Mouse (Mus musculus): ENCODE data around the gene Adgrd1. TPM values are rescaled to one million over a fixed set of nuclear protein-coding genes. Genes with fewer than 3 reads are reported as not detected.

Gene Adgrd1
- total and polyA plus RNA-seq, 2 experiments from 2014 or later, result 0.22 to 1.0 TPM

DNA sequence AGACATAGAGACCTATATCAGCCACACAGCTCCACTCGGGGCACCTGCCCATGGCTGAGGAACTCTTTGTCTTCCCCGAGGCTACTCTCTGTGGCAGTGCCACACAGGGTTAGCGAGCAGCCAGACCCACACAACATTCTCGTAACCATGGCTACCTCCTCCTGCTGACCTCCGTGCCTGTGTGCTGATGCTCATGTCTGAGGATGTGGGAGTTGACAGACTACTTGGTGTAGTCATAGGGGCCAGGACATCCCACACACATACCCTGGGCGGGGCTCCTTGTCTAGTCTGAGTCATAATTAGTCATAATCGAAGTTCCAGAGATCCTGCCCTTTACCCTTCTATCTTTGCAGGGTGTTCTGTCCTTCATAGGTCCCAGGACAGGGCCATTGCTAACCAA lies 93.5 kb downstream of the Adgrd1 start:
- Histone ChIP-seq H3K4me2 (ENCODE audit: low read depth) (no peak overlapping the region), H3K36me3 (ENCODE audit: insufficient read depth) (no peaks in the 10 kb centered on the region), H3K4me3 (ENCODE audit: low read depth, low read length) (no peak overlapping the region), H3K9ac (no peak overlapping the region), H3K27me3 (ENCODE audit: insufficient read depth, low read length) (no peaks in the 10 kb centered on the region), H3K9me3 (ENCODE audit: low read length) (no peaks in the 10 kb centered on the region), H3K4me1 (ENCODE audit: insufficient read depth) (no peaks in the 10 kb centered on the region), H3K27ac (ENCODE audit: low read depth, low read length) (no peak overlapping the region)
- 62% methylated on average over 7 of the region's 7 CpGs for WGBS
- no peak for TF ChIP-seq CTCF (IDR thresholded peaks at IDR 0.05; ENCODE audit: low read depth)
- ATAC-seq (no peak), DNase-seq (no peak)

DNA sequence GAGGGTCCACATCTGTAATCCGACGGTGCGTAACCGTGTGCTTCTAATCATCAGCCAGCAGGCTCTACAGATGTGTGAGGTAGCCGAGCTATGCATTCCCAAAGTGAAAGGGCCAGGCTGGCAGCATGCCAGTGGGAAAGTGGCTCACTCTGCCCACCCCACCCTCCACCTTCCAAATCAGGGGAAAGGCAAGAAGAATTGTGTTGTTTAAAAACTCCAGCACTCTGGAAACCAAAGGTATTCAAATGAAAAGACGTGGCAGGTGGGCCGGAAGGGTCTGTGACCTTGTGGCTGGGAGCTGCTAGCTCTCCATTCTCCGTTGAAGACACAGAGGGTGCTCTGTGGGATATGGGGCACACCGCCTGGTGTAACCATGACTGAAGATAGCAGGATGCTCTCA lies 100.0 kb downstream of the Adgrd1 start:
- Histone ChIP-seq H3K4me2 (ENCODE audit: low read depth) (no peak overlapping the region), H3K27ac (ENCODE audit: low read depth, low read length) (no peak overlapping the region), H3K9me3 (ENCODE audit: low read length) (no peaks in the 10 kb centered on the region), H3K4me3 (ENCODE audit: low read depth, low read length) (no peak overlapping the region), H3K36me3 (ENCODE audit: insufficient read depth) (no peaks in the 10 kb centered on the region), H3K27me3 (ENCODE audit: insufficient read depth, low read length) (no peaks in the 10 kb centered on the region), H3K9ac (no peak overlapping the region), H3K4me1 (ENCODE audit: insufficient read depth) (no peaks in the 10 kb centered on the region)
- 34% methylated on average over 9 of the region's 9 CpGs for WGBS
- no peak for TF ChIP-seq CTCF (IDR thresholded peaks at IDR 0.05; ENCODE audit: low read depth)
- DNase-seq (no peak), ATAC-seq (no peak)

DNA sequence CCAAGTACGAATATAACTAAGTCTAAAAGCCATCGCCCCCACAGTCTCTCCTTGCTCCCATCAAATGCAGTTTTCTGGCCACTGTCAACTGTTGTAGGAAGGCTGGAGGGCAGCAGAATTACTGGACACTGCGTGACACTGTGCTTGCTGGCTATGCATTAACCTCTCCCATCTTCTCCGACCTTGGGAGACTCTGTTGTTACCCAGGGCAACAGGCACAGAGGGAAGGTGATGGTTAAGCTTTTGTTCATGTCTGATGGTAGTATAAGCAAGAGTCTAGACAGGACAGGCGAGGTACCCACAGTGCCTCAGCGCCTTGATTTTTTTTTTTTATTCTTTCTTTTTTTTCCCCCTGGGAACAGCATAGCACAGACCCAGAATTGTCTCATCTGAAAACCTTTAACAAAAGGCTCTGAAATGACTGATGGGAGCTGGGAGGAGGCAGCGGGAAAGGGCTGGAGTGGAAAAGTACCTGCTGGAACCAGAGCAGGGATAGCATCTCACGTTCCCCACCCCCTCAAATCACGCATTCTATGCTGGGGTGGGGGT lies 100.5 kb downstream of the Adgrd1 start:
- Histone ChIP-seq H3K4me3 (ENCODE audit: low read depth, low read length) (no peak overlapping the region), H3K36me3 (ENCODE audit: insufficient read depth) (no peaks in the 10 kb centered on the region), H3K27me3 (ENCODE audit: insufficient read depth, low read length) (no peaks in the 10 kb centered on the region), H3K4me2 (ENCODE audit: low read depth) (no peak overlapping the region), H3K9me3 (ENCODE audit: low read length) (no peaks in the 10 kb centered on the region), H3K27ac (ENCODE audit: low read depth, low read length) (peak overlapping the region; percentile 45; the same call in 1 of the 2 replicates), H3K4me1 (ENCODE audit: insufficient read depth) (no peaks in the 10 kb centered on the region), H3K9ac (no peak overlapping the region; the same call in 1 of the 2 replicates)
- DNase-seq, result no peak
- 50% methylated on average over 9 of the region's 9 CpGs for WGBS
- no peak for TF ChIP-seq CTCF (IDR thresholded peaks at IDR 0.05; ENCODE audit: low read depth)
- ATAC-seq, result peak; percentile 79

DNA sequence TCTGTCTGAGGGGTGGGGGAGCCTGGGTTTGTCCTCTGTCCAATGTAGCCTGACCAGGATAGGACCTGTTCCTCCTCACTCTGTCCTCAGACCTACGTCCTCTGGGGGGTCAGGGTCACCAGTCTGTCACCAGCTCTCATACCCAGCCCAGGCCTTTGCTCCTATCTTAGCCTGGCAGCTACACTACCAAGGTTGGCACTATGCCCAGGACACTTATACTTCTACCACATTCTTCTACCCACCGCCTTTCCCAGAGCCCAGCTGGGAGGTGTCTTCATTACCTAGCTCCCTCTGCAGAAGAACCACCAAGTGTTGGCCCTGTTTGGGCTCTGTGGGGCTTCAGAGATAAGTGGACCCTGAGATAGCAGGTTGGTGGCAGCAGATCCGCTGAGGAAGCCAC lies 103.6 kb downstream of the Adgrd1 start:
- H3K4me1 ChIP-seq (ENCODE audit: insufficient read depth), result no peaks in the 10 kb centered on the region
- no peaks in the 10 kb centered on the region for H3K9me3 ChIP-seq (ENCODE audit: low read length)
- no peaks in the 10 kb centered on the region for H3K27me3 ChIP-seq (ENCODE audit: insufficient read depth, low read length)
- no peak overlapping the region for H3K4me2 ChIP-seq (ENCODE audit: low read depth)
- no peak overlapping the region for H3K27ac ChIP-seq (ENCODE audit: low read depth, low read length)
- ATAC-seq (no peak), DNase-seq (no peak)
- no peak for TF ChIP-seq CTCF (IDR thresholded peaks at IDR 0.05; ENCODE audit: low read depth)
- 76% methylated on average over 3 of the region's 3 CpGs for WGBS
- no peak overlapping the region for H3K4me3 ChIP-seq (ENCODE audit: low read depth, low read length)
- no peak overlapping the region for H3K9ac ChIP-seq
- H3K36me3 ChIP-seq (ENCODE audit: insufficient read depth), result no peaks in the 10 kb centered on the region

GRCm38 (mm10) chr5:129208279-129208678 lies 111.7 kb downstream of the Adgrd1 start:
- Histone ChIP-seq H3K4me3 (ENCODE audit: low read depth, low read length) (no peak overlapping the region), H3K27ac (ENCODE audit: low read depth, low read length) (no peak overlapping the region), H3K9me3 (ENCODE audit: low read length) (no peaks in the 10 kb centered on the region), H3K9ac (no peak overlapping the region), H3K4me1 (ENCODE audit: insufficient read depth) (peaks cover 4% of the 10 kb centered on the region; the same call in 1 of the 2 replicates), H3K36me3 (ENCODE audit: insufficient read depth) (no peaks in the 10 kb centered on the region), H3K4me2 (ENCODE audit: low read depth) (no peak overlapping the region), H3K27me3 (ENCODE audit: insufficient read depth, low read length) (no peaks in the 10 kb centered on the region; the same call in 1 of the 2 replicates)
- TF ChIP-seq CTCF (IDR thresholded peaks at IDR 0.05; ENCODE audit: low read depth), result no peak
- DNase-seq (no peak), ATAC-seq (no peak)

DNA sequence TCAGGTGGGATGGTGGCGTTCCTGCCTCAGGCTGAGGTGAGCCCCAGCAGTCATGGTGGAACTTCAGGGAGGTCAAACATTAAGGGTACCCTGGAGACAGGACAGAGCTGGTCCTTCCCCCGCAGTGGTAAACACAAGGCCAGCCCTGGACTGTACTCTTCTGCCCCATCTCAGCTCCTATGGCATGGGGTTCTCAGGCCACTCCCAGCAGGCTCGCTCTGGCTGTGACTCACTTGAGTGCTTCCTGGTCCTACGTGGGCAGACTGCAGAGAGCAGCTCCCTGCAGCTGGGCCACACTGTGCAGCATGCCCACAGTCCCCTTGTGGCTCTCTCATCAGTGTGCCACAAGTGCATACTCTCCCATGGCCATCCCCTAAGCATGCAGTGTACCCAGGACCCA lies 112.3 kb downstream of the Adgrd1 start:
- ATAC-seq (no peak), DNase-seq (no peak)
- no peaks in the 10 kb centered on the region for H3K9me3 ChIP-seq (ENCODE audit: low read length)
- H3K9ac ChIP-seq, result no peak overlapping the region
- no peak overlapping the region for H3K27ac ChIP-seq (ENCODE audit: low read depth, low read length)
- no peak for TF ChIP-seq CTCF (IDR thresholded peaks at IDR 0.05; ENCODE audit: low read depth)
- no peak overlapping the region for H3K4me3 ChIP-seq (ENCODE audit: low read depth, low read length)
- H3K36me3 ChIP-seq (ENCODE audit: insufficient read depth), result no peaks in the 10 kb centered on the region
- H3K27me3 ChIP-seq (ENCODE audit: insufficient read depth, low read length), result no peaks in the 10 kb centered on the region; the same call in 1 of the 2 replicates
- H3K4me2 ChIP-seq (ENCODE audit: low read depth), result no peak overlapping the region
- WGBS, result 81% methylated on average over 4 of the region's 4 CpGs
- H3K4me1 ChIP-seq (ENCODE audit: insufficient read depth), result peaks cover 4% of the 10 kb centered on the region; the same call in 1 of the 2 replicates

GRCm38 (mm10) chr5:129211385-129212031 lies 115.0 kb downstream of the Adgrd1 start:
- Histone ChIP-seq H3K27ac (ENCODE audit: low read depth, low read length) (no peak overlapping the region), H3K4me2 (ENCODE audit: low read depth) (no peak overlapping the region), H3K27me3 (ENCODE audit: insufficient read depth, low read length) (no peaks in the 10 kb centered on the region; the same call in 1 of the 2 replicates), H3K4me1 (ENCODE audit: insufficient read depth) (peaks cover 4% of the 10 kb centered on the region; the same call in 1 of the 2 replicates), H3K4me3 (ENCODE audit: low read depth, low read length) (no peak overlapping the region), H3K9me3 (ENCODE audit: low read length) (no peaks in the 10 kb centered on the region), H3K36me3 (ENCODE audit: insufficient read depth) (no peaks in the 10 kb centered on the region), H3K9ac (no peak overlapping the region)
- TF ChIP-seq CTCF (IDR thresholded peaks at IDR 0.05; ENCODE audit: low read depth), result no peak
- peak; percentile 22 for DNase-seq
- 36% methylated on average over 14 of the region's 14 CpGs for WGBS
- no peak for ATAC-seq

Data from forebrain, postnatal 0 days (tissue).